Mouse (Mus musculus) kidney, postnatal 0 days (tissue): ENCODE results near the gene Nrxn3. TPM values are rescaled to one million over a fixed set of nuclear protein-coding genes. Genes with fewer than 3 reads are reported as not detected.
A peak's percentile ranks its signal among the peaks of the same experiment; 100 is the strongest.

ENCODE experiments used
- ATAC-seq: fragments of 200-750 bp; cut with Nextera tagmentation; replicated peaks from 2 replicates; pipeline ENCODE4 v1.8.0; 2017; ENCODE audit warnings: low read depth, moderate number of reproducible peaks, moderate TSS enrichment, moderate library complexity; ENCODE audit not compliant: low FRiP score
- DNase-seq: peaks from one replicate; pipeline ENCODE4 v3.0.0-alpha.2; 2016; ENCODE audit warnings: low spot score
- H3K27ac ChIP-seq: fragments of 300-500 bp; sonication (generic); 2 replicates; pipeline ENCODE4 v1.5.1; 2014; ENCODE audit warnings: mild to moderate bottlenecking
- H3K27me3 ChIP-seq: fragments of 300-500 bp; sonication (generic); 2 replicates; pipeline ENCODE4 v1.6.1; 2014; ENCODE audit warnings: low read length, mixed read lengths; ENCODE audit not compliant: insufficient read depth
- H3K36me3 ChIP-seq: fragments of 300-500 bp; sonication (generic); 2 replicates; pipeline ENCODE4 v1.6.1; 2014; ENCODE audit warnings: low read length, mixed read lengths; ENCODE audit not compliant: insufficient read depth
- H3K4me1 ChIP-seq: fragments of 300-500 bp; sonication (generic); replicated peaks from 2 replicates; pipeline ENCODE4 v1.6.1; 2014; ENCODE audit warnings: antibody characterized with exemption, low read length, mixed read lengths; ENCODE audit not compliant: insufficient read depth
- H3K4me2 ChIP-seq: fragments of 300-500 bp; sonication (generic); 2 replicates; pipeline ENCODE4 v1.6.1; 2014; ENCODE audit warnings: mild to moderate bottlenecking, low read length, moderate library complexity, mixed read lengths
- H3K4me3 ChIP-seq: fragments of 300-500 bp; sonication (generic); replicated peaks from 2 replicates; pipeline ENCODE4 v1.5.1; 2014; ENCODE audit warnings: low read depth, low read length
- H3K9ac ChIP-seq: fragments of 300-500 bp; sonication (generic); 2 replicates; pipeline ENCODE4 v1.6.1; 2014; ENCODE audit warnings: low read depth, low read length
- H3K9me3 ChIP-seq: fragments of 300-500 bp; sonication (generic); replicated peaks from 2 replicates; pipeline ENCODE4 v1.6.1; 2016; ENCODE audit warnings: low read length, inconsistent platforms, mixed read lengths
- CTCF ChIP-seq: IDR thresholded peaks from 2 replicates; pipeline ENCODE4 v1.5.1; 2016; ENCODE audit warnings: antibody characterized with exemption, low read depth, mild to moderate bottlenecking, moderate library complexity
- WGBS: fragments of 180-500 bp; shearing (Covaris S2); extraction: QIAGEN DNeasy Blood & Tissue Kit; methylation state at CpG from one replicate; pipeline ENCODE4 v1.1.7; 2014; 5-methylcytosine and 5-hydroxymethylcytosine counted together
- polyA plus RNA-seq: library from polyadenylated mRNA; unstranded; fragments of >200 nt; fragmentation: Nextera tagmentation; extraction: Ambion mirVana; gene quantifications from 2 replicates; pipeline ENCODE4 v1.2.1, GENCODE M21; 2015

Nrxn3 gene
- polyA plus RNA-seq, 1 experiment from 2014 or later = 3.0 TPM

GRCm38 (mm10) chr12:90063443-90063842 lies 1340.8 kb downstream of the Nrxn3 start:
- no peak overlapping the region for H3K9ac ChIP-seq
- H3K27me3 ChIP-seq = no peaks in the 10 kb centered on the region
- no peak overlapping the region for H3K27ac ChIP-seq
- DNase-seq (no peak), ATAC-seq (no peak)
- no peak for TF ChIP-seq CTCF
- no peak overlapping the region for H3K4me3 ChIP-seq
- no peaks in the 10 kb centered on the region for H3K36me3 ChIP-seq
- H3K4me1 ChIP-seq = no peaks in the 10 kb centered on the region
- 93% methylated on average over 2 of the region's 2 CpGs for WGBS
- H3K9me3 ChIP-seq = no peaks in the 10 kb centered on the region
- no peak overlapping the region for H3K4me2 ChIP-seq

GRCm38 (mm10) chr12:90085862-90086261 lies 1363.2 kb downstream of the Nrxn3 start:
- ATAC-seq = no peak
- no peak for DNase-seq
- Histone ChIP-seq H3K27me3 (no peaks in the 10 kb centered on the region), H3K9me3 (no peaks in the 10 kb centered on the region), H3K4me2 (no peak overlapping the region), H3K9ac (no peak overlapping the region), H3K4me3 (no peak overlapping the region), H3K27ac (no peak overlapping the region), H3K36me3 (no peaks in the 10 kb centered on the region), H3K4me1 (no peaks in the 10 kb centered on the region)
- no peak for TF ChIP-seq CTCF

- ATAC-seq (no peak), DNase-seq (no peak)
- Histone ChIP-seq H3K27me3 (no peaks in the 10 kb centered on the region), H3K9me3 (no peaks in the 10 kb centered on the region), H3K4me3 (no peak overlapping the region), H3K36me3 (no peaks in the 10 kb centered on the region), H3K4me1 (no peaks in the 10 kb centered on the region), H3K4me2 (no peak overlapping the region), H3K9ac (no peak overlapping the region), H3K27ac (no peak overlapping the region)
- no peak for TF ChIP-seq CTCF
- 60% methylated on average over 1 of the region's 1 CpGs for WGBS
Measured at GRCm38 (mm10) chr12:90095754-90096153, 1373.1 kb downstream of the Nrxn3 start.

GRCm38 (mm10) chr12:90113351-90113791 lies 1390.7 kb downstream of the Nrxn3 start:
- no peak for ATAC-seq

GRCm38 (mm10) chr12:90131927-90132869 lies 1409.5 kb downstream of the Nrxn3 start:
- DNase-seq = peak; percentile 8

More at GRCm38 (mm10) chr12:90113351-90113791, 1390.7 kb downstream of the Nrxn3 start:
- no peaks in the 10 kb centered on the region for H3K36me3 ChIP-seq
- H3K9ac ChIP-seq = no peak overlapping the region
- H3K4me1 ChIP-seq = no peaks in the 10 kb centered on the region
- no peak overlapping the region for H3K4me3 ChIP-seq
- no peaks in the 10 kb centered on the region for H3K27me3 ChIP-seq
- H3K9me3 ChIP-seq = no peaks in the 10 kb centered on the region
- H3K27ac ChIP-seq = no peak overlapping the region
- DNase-seq = no peak
- no peak for TF ChIP-seq CTCF
- no peak overlapping the region for H3K4me2 ChIP-seq

GRCm38 (mm10) chr12:90142011-90142410 lies 1419.3 kb downstream of the Nrxn3 start:
- H3K4me3 ChIP-seq = no peak overlapping the region
- H3K27ac ChIP-seq = no peak overlapping the region
- no peak for ATAC-seq
- no peaks in the 10 kb centered on the region for H3K36me3 ChIP-seq
- no peaks in the 10 kb centered on the region for H3K4me1 ChIP-seq
- H3K27me3 ChIP-seq = no peaks in the 10 kb centered on the region
- no peak for DNase-seq
- no peaks in the 10 kb centered on the region for H3K9me3 ChIP-seq
- 77% methylated on average over 2 of the region's 2 CpGs for WGBS
- no peak overlapping the region for H3K9ac ChIP-seq
- no peak overlapping the region for H3K4me2 ChIP-seq
- TF ChIP-seq CTCF = no peak

More at GRCm38 (mm10) chr12:90131927-90132869, 1409.5 kb downstream of the Nrxn3 start:
- Histone ChIP-seq H3K27ac (no peak overlapping the region), H3K4me3 (no peak overlapping the region), H3K9me3 (no peaks in the 10 kb centered on the region), H3K27me3 (no peaks in the 10 kb centered on the region), H3K4me2 (no peak overlapping the region), H3K36me3 (no peaks in the 10 kb centered on the region), H3K4me1 (no peaks in the 10 kb centered on the region), H3K9ac (no peak overlapping the region)
- ATAC-seq = no peak; the same call in 1 of the 2 replicates
- WGBS = 59% methylated on average over 5 of the region's 5 CpGs
- TF ChIP-seq CTCF = no peak
